Mouse (Mus musculus): ENCODE results near the gene Gm28036.

Gm28036 gene

DNA sequence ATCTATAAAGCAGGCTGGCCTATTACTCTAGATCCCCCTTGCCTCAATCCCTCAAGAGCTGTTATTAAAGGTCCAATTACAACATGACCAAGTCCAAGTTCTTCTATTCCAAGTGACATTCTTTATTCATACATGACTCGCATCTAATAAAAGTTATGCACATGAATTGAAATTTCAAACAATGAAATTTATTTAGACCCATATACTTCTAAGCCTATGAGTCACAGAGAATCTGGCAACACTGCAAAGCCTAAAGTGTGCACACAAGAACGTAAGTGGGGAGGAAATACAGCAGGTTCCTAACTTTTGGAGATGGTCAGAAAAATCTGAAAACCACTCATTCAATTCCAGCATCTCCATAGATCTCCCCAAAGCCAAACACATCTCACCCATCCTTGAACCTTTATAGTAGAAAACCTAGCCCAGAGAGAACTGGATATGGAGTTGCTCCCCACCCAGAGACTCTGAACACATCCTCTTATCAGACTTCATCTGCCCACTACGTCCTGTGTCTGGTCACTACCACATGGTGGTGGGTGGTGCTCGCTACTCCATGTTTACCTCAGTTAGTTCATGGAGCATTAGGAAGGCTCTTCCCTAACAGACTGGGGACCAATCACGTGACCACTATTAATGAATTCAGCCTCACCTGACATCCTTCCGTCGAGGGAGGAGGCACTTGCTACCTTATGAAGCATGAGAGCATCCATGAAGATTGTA, 39.3 kb downstream of the Gm28036 start:
- no peak for DNase-seq (ENCODE audit: inconsistent age in 2 of 2, low spot score in 1 of 2)

DNA sequence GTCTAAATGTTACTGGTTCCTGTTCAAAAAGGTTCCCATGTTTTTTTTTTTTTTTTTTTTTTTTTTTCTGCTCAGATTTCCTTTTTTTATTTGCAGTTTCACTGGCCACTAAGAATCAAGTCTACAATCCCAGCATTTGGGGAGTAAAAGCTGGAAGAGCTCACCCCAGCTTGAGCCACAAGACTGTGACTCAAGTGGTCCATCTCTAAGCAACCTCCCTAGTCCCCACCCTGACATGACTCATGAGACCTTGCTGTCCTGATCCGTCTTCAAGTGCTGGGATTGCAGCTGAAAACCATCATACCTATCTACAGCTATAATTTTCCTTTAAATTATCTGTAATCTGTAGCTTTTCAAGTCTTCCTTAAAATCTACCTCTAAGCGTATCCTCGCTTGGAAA, 42.4 kb downstream of the Gm28036 start:
- no peak for DNase-seq (ENCODE audit: inconsistent age in 2 of 2, low spot score in 1 of 2)

DNA sequence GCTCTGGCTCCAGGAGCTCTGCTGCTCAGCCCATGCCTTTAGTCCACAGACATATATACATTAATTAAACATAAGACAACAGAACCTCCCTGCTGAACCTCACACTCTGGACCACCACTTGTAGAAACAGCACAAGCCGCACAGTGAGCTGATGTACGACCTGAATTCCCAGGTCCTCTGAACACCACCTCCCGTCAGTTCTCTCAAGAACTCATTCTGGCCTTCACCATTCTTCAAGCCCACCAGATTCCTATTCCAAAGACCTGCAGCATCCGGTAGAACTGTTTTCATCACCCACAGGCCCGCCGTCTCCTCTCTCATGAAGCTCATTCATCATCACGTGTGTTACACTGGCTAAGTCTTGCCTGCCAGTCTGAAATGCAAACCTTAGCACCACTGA, 46.5 kb downstream of the Gm28036 start:
- DNase-seq (ENCODE audit: inconsistent age in 2 of 2, low spot score in 1 of 2), result no peak

DNA sequence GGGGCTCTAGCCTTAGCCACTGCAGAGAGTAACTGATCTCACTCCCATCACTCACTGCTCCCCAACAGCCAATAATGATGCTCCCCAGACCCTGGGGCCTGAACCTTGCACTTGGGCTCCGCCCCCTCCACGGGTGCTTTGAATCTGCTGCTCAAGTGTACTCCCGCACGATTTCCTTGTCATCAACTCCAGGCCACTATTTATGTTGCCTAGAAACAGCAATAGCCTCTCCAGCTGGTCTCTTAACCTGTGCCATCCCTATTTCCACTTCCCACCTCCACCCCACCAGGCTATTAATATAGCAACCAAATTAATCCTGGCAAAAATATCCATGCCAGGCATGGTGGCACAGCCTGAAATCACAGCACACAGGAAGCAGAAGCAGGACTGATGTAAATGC, 47.2 kb downstream of the Gm28036 start:
- no peak for DNase-seq (ENCODE audit: inconsistent age in 2 of 2, low spot score in 1 of 2)

DNA sequence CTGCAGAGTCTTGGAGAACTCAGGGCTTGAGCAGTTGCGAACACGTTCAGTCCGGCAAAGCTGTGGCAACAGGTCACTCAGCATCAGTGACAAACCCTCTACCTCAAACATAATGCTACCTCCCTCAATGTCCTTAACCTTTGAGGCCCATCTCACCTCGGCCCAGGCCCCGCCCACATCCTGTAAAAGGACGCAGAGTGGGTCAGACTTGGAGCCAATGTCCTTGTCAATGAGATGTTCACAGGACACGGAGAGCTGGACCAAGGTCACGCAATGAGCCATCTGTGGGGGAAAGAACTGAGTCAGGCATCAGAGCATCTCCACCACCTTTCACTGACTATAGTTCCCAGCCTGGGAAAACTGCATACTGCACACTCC, 47.7 kb downstream of the Gm28036 start:
- peak; percentile 85 to 91 for DNase-seq (ENCODE audit: inconsistent age in 2 of 2, low spot score in 1 of 2)

DNA sequence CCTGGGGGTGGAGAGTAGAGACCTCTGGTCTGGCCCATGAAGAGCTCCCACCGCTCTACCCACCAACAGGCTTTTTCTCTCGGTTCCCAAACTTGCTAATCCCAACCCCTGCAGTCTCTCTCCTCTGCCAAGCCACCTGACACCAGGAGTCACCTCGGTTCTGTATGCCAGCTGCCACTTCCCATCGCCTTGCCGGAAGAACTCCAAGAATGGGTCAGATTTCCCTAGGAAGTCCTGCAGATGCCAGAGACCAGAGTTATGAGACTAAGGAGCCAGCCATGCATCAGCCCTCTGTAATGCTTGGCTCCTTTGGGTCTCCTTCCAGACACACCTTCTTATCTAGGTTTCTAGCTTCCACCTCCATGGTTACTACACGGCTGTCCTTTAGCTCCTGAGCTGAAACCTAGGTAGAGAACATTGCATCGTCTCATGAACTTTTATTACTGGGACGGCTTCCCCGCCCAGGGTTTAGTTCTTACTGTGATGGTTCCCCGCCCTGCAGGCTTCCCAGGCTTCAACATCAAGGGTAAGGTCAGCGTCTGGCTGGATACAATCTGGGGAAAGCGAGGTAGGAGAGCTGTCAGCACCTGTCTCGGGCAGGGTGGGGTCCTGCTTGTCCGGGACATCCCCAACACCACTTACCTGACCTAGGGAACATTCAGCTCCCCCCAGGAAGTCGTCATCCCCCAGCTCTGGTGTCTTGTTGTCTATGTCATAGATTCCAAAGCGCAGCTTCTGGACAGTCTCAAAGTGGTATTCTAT, 48.3 kb downstream of the Gm28036 start:
- DNase-seq (ENCODE audit: inconsistent age in 2 of 2, low spot score in 1 of 2), result no peak

DNA sequence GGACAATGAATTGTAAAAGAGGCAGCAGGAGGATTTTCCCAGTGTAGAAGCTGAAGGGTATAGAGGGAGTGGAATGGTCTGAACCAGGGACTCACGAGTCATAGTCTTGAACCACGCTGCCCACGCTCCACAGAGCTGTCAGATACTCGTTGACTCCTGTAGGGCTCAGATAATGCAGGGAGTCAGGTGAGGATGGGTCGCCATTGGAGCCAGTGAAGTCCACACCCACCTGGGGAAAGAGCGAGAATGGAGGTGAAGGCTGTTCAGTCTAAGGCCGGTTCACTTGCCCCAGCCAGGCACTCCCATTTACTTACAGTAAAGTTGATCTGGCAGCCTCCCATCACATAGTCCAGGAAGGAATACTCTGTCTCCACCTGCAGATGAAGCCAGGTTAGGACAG, 49.4 kb downstream of the Gm28036 start:
- DNase-seq (ENCODE audit: inconsistent age in 2 of 2, low spot score in 1 of 2), result no peak

DNA sequence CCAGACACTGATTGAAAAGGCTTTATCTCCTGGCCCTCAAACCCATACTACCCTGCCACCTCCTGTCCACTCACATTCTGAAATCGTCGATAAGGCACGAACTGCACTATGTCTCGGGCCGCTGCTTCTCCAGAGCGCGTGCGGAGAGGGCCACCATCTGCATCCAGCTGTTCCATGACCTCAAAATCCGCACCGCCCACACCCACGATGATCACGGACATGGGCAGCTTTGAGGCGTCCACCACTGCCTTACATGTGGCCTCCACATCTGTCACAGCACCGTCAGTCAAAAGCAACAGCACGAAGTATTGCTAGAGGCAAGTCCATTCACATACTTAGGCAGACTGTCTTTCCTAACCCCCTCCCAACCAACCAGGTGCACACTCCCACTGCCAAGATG, 53.2 kb downstream of the Gm28036 start:
- no peak for DNase-seq (ENCODE audit: inconsistent age in 2 of 2, low spot score in 1 of 2)

DNA sequence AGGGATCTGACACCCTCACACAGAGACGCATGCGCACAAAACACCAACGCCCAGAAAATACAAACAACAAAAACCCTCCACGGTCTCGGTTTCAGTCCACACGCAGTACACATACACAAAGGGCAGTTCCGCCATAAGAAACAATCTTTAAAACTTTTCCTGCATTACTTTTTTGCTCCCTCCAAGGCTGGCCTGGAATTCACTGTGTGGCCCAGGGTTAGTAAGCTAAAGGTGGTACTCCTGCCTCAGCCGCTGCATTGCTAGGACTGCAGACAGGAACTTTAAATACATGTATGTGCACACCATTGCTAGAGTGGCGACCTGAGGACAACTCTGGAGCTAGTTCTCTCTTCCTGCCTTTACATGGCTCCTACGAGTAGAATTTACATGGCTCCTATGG, 55.7 kb downstream of the Gm28036 start:
- DNase-seq (ENCODE audit: inconsistent age in 2 of 2, low spot score in 1 of 2), result no peak

DNA sequence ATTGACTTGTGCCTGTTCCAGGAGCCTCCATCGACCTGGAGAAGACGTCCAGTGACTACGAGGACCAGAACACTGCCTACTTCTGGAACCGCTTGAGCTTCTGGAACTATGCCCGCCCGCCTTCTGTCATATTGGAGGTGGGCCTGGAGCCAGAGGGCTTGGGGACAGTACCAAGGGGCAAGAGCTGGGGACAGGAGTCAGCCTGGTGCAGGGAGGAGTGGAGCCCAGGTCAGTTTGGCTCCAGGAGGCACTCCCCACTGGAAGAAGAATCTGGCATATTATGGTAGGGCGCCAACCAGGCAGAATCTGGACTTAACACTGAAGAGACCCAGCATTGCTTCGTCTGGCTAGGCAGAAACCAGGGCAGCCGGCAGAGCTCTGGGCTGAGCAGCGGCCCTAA, 59.0 kb downstream of the Gm28036 start:
- DNase-seq (ENCODE audit: inconsistent age in 2 of 2, low spot score in 1 of 2), result no peak

DNA sequence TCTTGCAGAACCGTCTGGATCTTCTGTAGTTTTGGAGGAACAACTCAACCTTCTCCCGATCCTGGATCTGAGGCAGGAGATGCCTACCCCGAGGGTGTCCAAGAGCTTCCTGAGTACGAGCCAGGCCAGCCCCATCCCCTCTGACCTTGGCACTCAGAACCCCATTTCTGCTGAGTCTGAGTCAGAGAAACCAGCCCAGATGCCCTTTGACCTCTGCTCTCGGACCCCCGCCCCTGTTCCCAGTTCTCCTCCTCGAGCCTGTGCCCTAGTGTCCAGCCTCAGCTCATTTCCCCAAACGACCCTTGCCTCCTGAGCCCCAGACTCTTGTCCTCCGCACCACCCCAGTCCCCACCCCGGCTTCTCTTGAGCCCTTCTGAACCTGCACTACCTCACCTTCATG, 60.8 kb downstream of the Gm28036 start:
- no peak for DNase-seq (ENCODE audit: inconsistent age in 2 of 2, low spot score in 1 of 2)

DNA sequence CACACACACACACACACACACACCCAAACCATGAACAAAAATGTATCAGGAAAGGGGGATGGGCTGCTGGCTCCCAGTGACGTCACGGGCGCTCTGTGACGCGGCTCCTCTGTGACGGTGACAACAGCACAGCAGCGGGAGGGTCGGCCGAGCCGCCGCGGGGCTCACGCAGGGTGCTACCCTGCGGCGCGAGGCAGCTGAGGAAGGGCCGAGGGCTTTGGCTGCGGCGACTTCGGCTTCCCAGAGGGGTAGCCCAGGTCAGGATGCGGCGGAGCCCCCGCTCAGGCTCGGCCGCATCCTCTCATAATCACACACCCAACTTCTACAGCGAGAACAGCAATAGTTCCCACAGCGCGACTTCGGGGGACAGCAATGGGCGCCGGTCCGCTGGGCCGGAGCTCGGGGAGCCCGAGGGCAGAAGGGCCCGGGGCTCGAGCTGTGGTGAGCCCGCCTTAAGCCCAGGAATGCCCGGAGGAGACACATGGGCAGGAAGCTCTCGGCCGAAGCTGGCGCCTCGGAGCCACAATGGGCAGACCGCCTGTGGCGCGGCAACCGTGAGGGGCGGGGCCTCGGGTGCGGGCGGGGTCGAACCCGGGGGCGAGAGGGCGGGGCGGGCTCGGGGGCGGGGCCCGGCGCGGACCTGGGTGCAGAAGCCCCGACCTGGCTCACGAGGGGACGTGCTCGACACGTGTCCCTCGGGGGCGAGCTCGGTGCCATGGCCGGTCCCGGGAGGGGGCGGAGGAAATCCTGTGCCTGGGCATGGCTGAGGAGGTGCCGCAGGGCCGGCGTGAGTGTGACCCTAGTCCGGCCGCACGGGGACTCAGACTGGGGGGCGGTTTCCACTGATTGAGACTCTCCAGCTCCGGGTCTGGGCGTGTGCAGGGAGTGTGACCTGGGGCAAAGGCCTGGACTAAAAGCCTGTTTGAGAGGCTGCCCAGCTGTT, 61.5 kb downstream of the Gm28036 start, which contains the start of gene Spag4:
TSS of gene Spag4 (plus strand) at position 77 of the 943 bp plus-strand sequence.
- DNase-seq (ENCODE audit: inconsistent age in 2 of 2, low spot score in 1 of 2), result peak; percentile 85 to 95

DNA sequence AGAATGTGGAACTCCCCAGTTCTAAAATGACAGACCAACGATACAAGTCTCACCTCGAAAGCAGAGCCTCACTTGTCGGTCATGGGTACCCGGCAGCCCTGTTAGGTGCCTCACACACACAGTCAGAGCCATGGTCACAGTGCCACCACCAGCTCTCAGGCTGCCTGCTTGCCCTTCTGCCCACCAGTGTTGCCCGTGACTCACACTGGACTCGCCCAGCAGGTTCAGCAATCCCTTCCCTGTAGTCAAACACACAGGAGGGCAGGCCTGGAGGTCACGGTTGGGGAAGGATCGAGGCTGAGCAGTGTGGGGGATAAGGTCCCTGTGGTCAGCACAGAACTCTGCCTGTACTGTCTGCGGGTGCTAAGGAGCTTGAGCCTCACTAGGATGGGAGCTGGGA, 74.1 kb downstream of the Gm28036 start, which contains the start of gene Fer1l4:
TSS of gene Fer1l4 (minus strand) at position 132 of the 400 bp plus-strand sequence.
- DNase-seq (ENCODE audit: inconsistent age in 2 of 2, low spot score in 1 of 2), result no peak

DNA sequence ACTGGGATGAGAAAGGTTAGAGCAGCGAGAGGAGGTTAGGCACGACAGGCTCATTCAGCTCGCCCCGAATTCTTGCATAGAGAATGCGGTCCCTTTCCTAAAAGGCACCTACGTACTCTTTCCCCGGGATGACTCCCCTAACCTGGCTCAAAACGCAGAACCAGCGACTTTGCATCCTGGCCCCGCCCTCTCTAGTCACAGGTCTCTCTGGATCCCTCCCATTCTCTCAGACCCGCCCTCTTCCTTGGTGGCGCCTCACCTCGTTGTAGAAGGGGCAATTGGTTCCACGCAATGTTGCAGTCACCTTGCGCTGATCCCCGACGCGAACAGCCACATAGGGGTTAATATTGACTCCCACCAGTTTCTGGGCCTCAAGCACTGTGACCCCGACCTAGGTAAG, 79.0 kb downstream of the Gm28036 start:
- no peak for DNase-seq (ENCODE audit: inconsistent age in 2 of 2, low spot score in 1 of 2)

DNA sequence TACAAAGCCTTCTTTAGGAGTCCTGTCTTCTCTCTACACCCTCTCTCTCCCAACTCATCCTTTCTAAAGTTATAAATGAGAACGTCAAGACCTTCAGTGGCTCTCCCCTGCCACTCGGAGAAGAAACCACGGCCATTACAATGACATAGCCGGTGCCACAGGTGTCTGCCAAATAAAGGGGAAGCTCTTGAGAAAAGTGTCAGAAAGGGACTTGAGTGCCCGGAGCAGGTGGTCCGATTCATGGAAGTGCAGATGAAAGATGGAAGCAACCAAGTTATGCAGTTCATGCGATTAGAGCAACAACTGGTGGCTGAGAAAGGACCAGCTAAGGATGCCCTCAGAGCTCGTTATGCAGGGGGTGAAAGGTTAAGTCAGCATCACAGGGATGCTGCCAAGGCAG, 84.0 kb downstream of the Gm28036 start:
- no peak for DNase-seq (ENCODE audit: inconsistent age in 2 of 2, low spot score in 1 of 2)

DNA sequence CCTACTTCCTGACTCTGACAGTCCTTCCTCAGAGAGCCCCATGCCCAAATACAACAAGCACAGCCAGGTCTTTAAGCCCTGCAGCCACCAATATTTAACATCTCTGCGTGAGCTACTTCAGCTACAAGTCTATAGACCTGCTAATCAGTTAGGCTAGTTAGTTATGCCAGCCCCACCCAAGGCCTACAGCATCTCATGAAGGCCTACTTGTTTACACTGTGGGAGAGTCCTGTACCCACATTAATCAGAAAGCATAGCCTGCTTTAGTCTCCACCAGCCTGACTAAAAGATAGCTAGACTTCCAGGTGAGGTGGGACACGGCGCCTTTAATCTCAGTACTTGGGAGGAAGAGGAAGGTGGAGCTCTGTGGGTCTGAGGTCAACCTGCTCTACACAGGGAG, 87.5 kb downstream of the Gm28036 start:
- DNase-seq (ENCODE audit: inconsistent age in 2 of 2, low spot score in 1 of 2), result no peak

DNA sequence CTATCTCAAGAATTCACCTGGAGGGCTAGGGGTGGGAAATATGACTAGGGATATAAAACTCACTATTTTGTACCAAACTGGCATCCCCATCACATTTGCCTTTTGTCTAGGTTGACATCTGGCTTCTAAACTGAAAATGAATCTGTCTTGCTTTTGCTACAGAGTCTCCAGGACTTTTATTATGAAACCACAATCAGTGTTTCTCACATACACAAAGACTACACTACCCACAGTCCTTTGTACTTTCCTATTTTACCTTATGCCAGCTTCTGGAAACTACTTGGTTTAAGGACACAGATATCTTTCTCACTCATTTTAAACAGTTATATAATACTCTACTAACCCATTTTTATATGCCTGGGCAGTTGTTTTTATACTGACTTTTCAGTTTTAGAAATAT, 101.4 kb downstream of the Gm28036 start:
- DNase-seq (ENCODE audit: inconsistent age in 2 of 2, low spot score in 1 of 2), result no peak

All from adrenal gland, adult (tissue).